Mouse (Mus musculus): ENCODE data around the gene Gdpgp1. TPM values are rescaled to one million over a fixed set of nuclear protein-coding genes. Genes with fewer than 3 reads are reported as not detected.

The Gdpgp1 gene
- total and polyA plus RNA-seq, 3 experiments = 3.7 to 10.2 (median 5.9) TPM

DNA sequence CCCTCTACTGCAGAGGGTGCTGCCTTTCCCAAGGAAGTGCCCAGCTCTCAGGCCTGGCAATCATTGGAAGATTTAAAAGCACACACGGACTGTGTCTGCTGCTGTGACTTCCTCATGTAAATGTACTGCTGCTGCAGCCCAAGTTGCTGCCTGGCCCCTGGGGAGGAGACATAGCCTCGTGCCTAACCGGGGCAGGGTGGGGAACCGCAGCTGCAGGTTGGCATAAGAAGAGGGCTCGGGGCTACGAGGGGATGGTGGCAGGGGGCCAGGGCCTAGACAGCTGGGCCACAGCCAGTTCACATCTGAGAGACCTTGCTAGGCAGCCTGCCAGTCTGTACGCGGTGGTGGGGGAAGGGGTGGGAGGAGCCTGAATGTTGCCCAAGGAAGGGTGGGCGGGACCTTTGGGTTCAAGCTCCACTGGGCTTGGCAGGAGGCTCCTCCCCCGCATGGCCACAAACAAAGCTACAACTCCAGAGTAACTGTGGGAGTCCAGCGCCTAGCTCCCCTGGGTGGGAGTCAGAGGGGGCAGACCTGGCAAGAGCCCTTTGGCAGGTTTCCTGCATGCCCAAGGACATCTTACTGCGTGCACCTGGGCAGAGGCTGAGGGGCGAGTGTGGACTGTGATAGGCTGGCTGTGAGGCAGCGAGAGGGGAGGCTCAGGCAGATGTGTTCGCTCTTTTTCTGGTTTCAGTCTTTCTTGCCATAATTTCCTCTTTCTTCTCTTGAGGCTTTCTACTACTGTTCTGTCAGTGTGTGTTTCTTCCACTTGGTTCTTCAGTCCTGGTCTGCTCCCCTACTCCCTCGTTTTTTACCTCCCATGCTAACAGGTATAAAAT, 40.2 kb upstream of the Gdpgp1 start:
- Histone ChIP-seq H3K36me3 (replicated peaks) (peaks cover 5% of the 10 kb centered on the region), H3K4me1 (ENCODE audit: insufficient read depth, low read depth, low read length) (peaks cover 83% of the 10 kb centered on the region), H3K9me3 (replicated peaks) (no peaks in the 10 kb centered on the region), H3K4me3 (ENCODE audit: low read depth, low read length) (peak overlapping the region; percentile 69), H3K27me3 (ENCODE audit: insufficient read depth, low read length) (no peaks in the 10 kb centered on the region)
- DNase-seq (ENCODE audit: low spot score) = peak; percentile 80
- ATAC-seq (ENCODE audit: extremely low read depth, insufficient number of reproducible peaks, low FRiP score, poor library complexity, severe bottlenecking) = peak; percentile 76
- TF ChIP-seq POLR2AphosphoS5 (IDR thresholded peaks at IDR 0.05; ENCODE audit: insufficient replicate concordance, low read depth, low read length) (0 out of 2 replicates have a peak, but pooled peaks have one; percentile 29), GATA2 (IDR thresholded peaks at IDR 0.05; ENCODE audit: borderline replicate concordance, low read depth, low read length) (no peak), CTCF (IDR thresholded peaks at IDR 0.05; ENCODE audit: low read depth, low read length) (no peak)

DNA sequence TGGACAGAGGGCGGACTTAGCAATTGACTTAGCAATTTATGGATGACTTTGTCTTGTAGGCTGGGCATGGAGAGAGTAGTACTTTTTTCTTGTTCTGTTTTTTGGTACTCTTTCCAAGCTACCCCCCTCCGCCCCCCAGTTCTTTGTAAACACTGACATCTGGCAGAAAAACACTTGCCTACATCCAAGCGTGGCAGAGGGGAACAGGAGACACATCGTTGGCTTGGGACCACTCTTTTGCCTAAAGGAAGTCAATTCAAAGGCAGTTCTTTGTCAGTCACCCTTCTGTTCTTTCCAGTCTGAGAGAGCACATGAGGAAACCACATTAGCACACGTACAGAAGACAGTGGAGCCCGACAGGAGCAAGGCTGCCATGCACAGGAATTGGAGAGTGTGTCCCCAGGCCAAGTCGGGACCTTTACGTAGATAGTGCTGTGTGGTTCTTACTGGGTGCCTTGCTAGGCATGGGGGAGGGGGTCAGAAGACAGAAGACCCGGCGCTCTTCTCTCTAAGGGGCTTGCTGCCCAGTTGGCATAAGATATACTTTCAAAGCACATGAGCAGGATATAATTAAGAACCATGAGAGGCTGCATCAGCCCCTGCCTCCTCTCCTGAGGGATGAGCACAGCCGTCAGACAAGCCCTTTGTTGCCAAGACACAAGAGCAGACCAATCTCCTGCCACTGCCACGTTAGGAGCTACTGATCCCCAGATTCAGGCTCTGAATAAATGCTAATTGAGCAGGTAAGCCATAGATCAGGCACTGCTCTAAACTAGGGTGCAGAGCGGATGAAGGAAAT, 38.5 kb upstream of the Gdpgp1 start:
- no peaks in the 10 kb centered on the region for H3K27me3 ChIP-seq (ENCODE audit: insufficient read depth, low read length)
- DNase-seq (ENCODE audit: low spot score) (no peak), ATAC-seq (ENCODE audit: extremely low read depth, insufficient number of reproducible peaks, low FRiP score, poor library complexity, severe bottlenecking) (no peak)
- H3K9me3 ChIP-seq (replicated peaks) = no peaks in the 10 kb centered on the region
- peaks cover 5% of the 10 kb centered on the region for H3K36me3 ChIP-seq (replicated peaks)
- no peak overlapping the region for H3K4me3 ChIP-seq (ENCODE audit: low read depth, low read length)
- peaks cover 80% of the 10 kb centered on the region for H3K4me1 ChIP-seq (ENCODE audit: insufficient read depth, low read depth, low read length)
- TF ChIP-seq POLR2AphosphoS5 (IDR thresholded peaks at IDR 0.05; ENCODE audit: insufficient replicate concordance, low read depth, low read length) (no peak), GATA1 (IDR thresholded peaks at IDR 0.05; ENCODE audit: borderline replicate concordance, low read length) (no peak), TAL1 (conservative IDR thresholded peaks at IDR 0.05; ENCODE audit: low read depth, low read length) (no peak), CTCF (IDR thresholded peaks at IDR 0.05; ENCODE audit: low read depth, low read length) (no peak), GATA2 (IDR thresholded peaks at IDR 0.05; ENCODE audit: borderline replicate concordance, low read depth, low read length) (no peak)

GRCm38 (mm10) chr7:80195146-80195545, 37.5 kb upstream of the Gdpgp1 start:
- H3K9me3 ChIP-seq (replicated peaks) = no peaks in the 10 kb centered on the region
- no peak for DNase-seq (ENCODE audit: low spot score)
- H3K27me3 ChIP-seq (ENCODE audit: insufficient read depth, low read length) = no peaks in the 10 kb centered on the region
- peaks cover 83% of the 10 kb centered on the region for H3K4me1 ChIP-seq (ENCODE audit: insufficient read depth, low read depth, low read length)
- H3K4me3 ChIP-seq (ENCODE audit: low read depth, low read length) = no peak overlapping the region
- no peak for ATAC-seq (ENCODE audit: extremely low read depth, insufficient number of reproducible peaks, low FRiP score, poor library complexity, severe bottlenecking)
- H3K36me3 ChIP-seq (replicated peaks) = peaks cover 11% of the 10 kb centered on the region
- TF ChIP-seq TAL1 (conservative IDR thresholded peaks at IDR 0.05; ENCODE audit: low read depth, low read length) (no peak), GATA2 (IDR thresholded peaks at IDR 0.05; ENCODE audit: borderline replicate concordance, low read depth, low read length) (no peak), CTCF (IDR thresholded peaks at IDR 0.05; ENCODE audit: low read depth, low read length) (no peak), GATA1 (IDR thresholded peaks at IDR 0.05; ENCODE audit: borderline replicate concordance, low read length) (no peak), POLR2AphosphoS5 (IDR thresholded peaks at IDR 0.05; ENCODE audit: insufficient replicate concordance, low read depth, low read length) (no peak)

GRCm38 (mm10) chr7:80195576-80196263, 36.9 kb upstream of the Gdpgp1 start:
- Histone ChIP-seq H3K9me3 (replicated peaks) (no peaks in the 10 kb centered on the region), H3K36me3 (replicated peaks) (peaks cover 17% of the 10 kb centered on the region), H3K4me3 (ENCODE audit: low read depth, low read length) (no peak overlapping the region), H3K27me3 (ENCODE audit: insufficient read depth, low read length) (no peaks in the 10 kb centered on the region), H3K4me1 (ENCODE audit: insufficient read depth, low read depth, low read length) (peaks cover 83% of the 10 kb centered on the region)
- TF ChIP-seq GATA2 (IDR thresholded peaks at IDR 0.05; ENCODE audit: borderline replicate concordance, low read depth, low read length) (no peak), POLR2AphosphoS5 (IDR thresholded peaks at IDR 0.05; ENCODE audit: insufficient replicate concordance, low read depth, low read length) (no peak), CTCF (IDR thresholded peaks at IDR 0.05; ENCODE audit: low read depth, low read length) (no peak), TAL1 (conservative IDR thresholded peaks at IDR 0.05; ENCODE audit: low read depth, low read length) (no peak), GATA1 (IDR thresholded peaks at IDR 0.05; ENCODE audit: borderline replicate concordance, low read length) (no peak)
- DNase-seq (ENCODE audit: low spot score) (no peak), ATAC-seq (ENCODE audit: extremely low read depth, insufficient number of reproducible peaks, low FRiP score, poor library complexity, severe bottlenecking) (no peak)

DNA sequence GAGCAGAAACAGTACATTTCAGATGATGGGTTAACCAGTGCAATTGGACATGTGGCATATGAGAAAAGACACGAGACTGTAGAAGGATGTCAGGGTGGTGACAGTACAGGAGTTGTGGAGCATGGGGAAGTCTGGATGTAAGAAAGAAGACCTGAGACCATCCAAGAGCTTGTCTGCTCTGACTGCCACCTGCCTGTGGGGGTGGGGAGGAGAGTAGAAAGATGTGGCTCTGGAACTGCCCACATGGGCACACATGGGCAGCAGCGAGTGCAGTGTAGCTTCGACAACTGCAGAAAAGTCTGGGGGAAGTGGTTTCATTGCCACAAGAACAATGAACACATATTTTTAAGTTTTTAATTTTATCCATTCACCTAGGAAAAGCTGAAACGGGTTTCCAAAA, 35.3 kb upstream of the Gdpgp1 start:
- Histone ChIP-seq H3K9me3 (replicated peaks) (no peaks in the 10 kb centered on the region), H3K27me3 (ENCODE audit: insufficient read depth, low read length) (no peaks in the 10 kb centered on the region), H3K4me1 (ENCODE audit: insufficient read depth, low read depth, low read length) (peaks cover 83% of the 10 kb centered on the region), H3K4me3 (ENCODE audit: low read depth, low read length) (peak overlapping the region; percentile 91; the same call in 1 of the 2 replicates), H3K36me3 (replicated peaks) (peaks cover 34% of the 10 kb centered on the region)
- no peak for TF ChIP-seq GATA2 (IDR thresholded peaks at IDR 0.05; ENCODE audit: borderline replicate concordance, low read depth, low read length)
- TF ChIP-seq CTCF (IDR thresholded peaks at IDR 0.05; ENCODE audit: low read depth, low read length) = no peak
- TF ChIP-seq GATA1 (IDR thresholded peaks at IDR 0.05; ENCODE audit: borderline replicate concordance, low read length) = no peak
- no peak for TF ChIP-seq POLR2AphosphoS5 (IDR thresholded peaks at IDR 0.05; ENCODE audit: insufficient replicate concordance, low read depth, low read length)
- no peak for TF ChIP-seq TAL1 (conservative IDR thresholded peaks at IDR 0.05; ENCODE audit: low read depth, low read length)
- ATAC-seq (ENCODE audit: extremely low read depth, insufficient number of reproducible peaks, low FRiP score, poor library complexity, severe bottlenecking) = no peak
- DNase-seq (ENCODE audit: low spot score) = no peak

All from G1E (cell line).